Mouse (Mus musculus) MEL (cell line): ENCODE results near the gene Syt7. TPM values are rescaled to one million over a fixed set of nuclear protein-coding genes. Genes with fewer than 3 reads are reported as not detected.

Experiments
- DNase-seq: peaks from one replicate; pipeline ENCODE4 v3.0.0; 2011; ENCODE audit warnings: low read depth, low spot score
- H3K27ac ChIP-seq: 2 replicates; pipeline ENCODE4 v1.5.1; 2012; ENCODE audit warnings: low read depth, mild to moderate bottlenecking, control low read depth, low read length, moderate library complexity; ENCODE audit not compliant: control insufficient read depth
- H3K27me3 ChIP-seq, 2 experiments: fragments of 150-350 bp in 1 of 2; sonication (generic) in 1 of 2; 2 replicates each; pipeline ENCODE4 v1.6.1; 2012; ENCODE audit warnings: low read length in 2 of 2, mild to moderate bottlenecking in 2 of 2, improper control_type of control experiment in 1 of 2, moderate library complexity in 1 of 2; ENCODE audit not compliant: insufficient read depth in 2 of 2, control insufficient read depth in 1 of 2
- H3K36me3 ChIP-seq, 2 experiments: 2 replicates each; pipeline ENCODE4 v1.6.1; 2012 to 2014; ENCODE audit warnings: low read length in 2 of 2, improper control_type of control experiment in 1 of 2, inconsistent platforms in 1 of 2, mild to moderate bottlenecking in 1 of 2; ENCODE audit not compliant: insufficient read depth in 2 of 2, control insufficient read depth in 1 of 2
- H3K4me1 ChIP-seq, 2 experiments: fragments of 150-350 bp in 1 of 2; sonication (generic) in 1 of 2; 2 replicates each; pipeline ENCODE4 v1.6.1; 2012; ENCODE audit warnings: low read length in 2 of 2, improper control_type of control experiment in 1 of 2, mild to moderate bottlenecking in 1 of 2; ENCODE audit not compliant: insufficient read depth in 2 of 2, control insufficient read depth in 1 of 2
- H3K4me3 ChIP-seq, 2 experiments: fragments of 150-350 bp in 1 of 2; sonication (generic) in 1 of 2; 2 replicates each; pipeline ENCODE4 v1.5.1; 2012; ENCODE audit warnings: low read depth in 2 of 2, low read length in 2 of 2, mild to moderate bottlenecking in 2 of 2, moderate library complexity in 2 of 2, control low read depth in 1 of 2, improper control_type of control experiment in 1 of 2; ENCODE audit not compliant: control insufficient read depth in 1 of 2, insufficient read depth in 1 of 2
- H3K79me2 ChIP-seq: 2 replicates; pipeline ENCODE4 v1.6.1; 2012; ENCODE audit warnings: mild to moderate bottlenecking, low read length, moderate library complexity; ENCODE audit not compliant: control insufficient read depth, poor library complexity, insufficient read depth
- H3K9ac ChIP-seq: 2 replicates; pipeline ENCODE4 v1.6.1; 2012; ENCODE audit warnings: low read depth, mild to moderate bottlenecking, control low read depth, low read length, moderate library complexity; ENCODE audit not compliant: control insufficient read depth, poor library complexity, severe bottlenecking
- H3K9me3 ChIP-seq: fragments of 150-350 bp; sonication (generic); replicated peaks from 2 replicates; pipeline ENCODE4 v1.6.1; 2012; ENCODE audit warnings: mild to moderate bottlenecking, low read length, improper control_type of control experiment, moderate library complexity; ENCODE audit not compliant: insufficient read depth
- BHLHE40 ChIP-seq: IDR thresholded peaks from 2 replicates; pipeline ENCODE4 v1.6.1; 2012; ENCODE audit warnings: low read depth, mild to moderate bottlenecking, inconsistent platforms, low read length, improper control_type of control experiment, borderline replicate concordance
- CHD1 ChIP-seq: IDR thresholded peaks from 2 replicates; pipeline ENCODE4 v1.6.1; 2012; ENCODE audit warnings: low read depth, mild to moderate bottlenecking, inconsistent platforms, low read length, improper control_type of control experiment
- CHD2 ChIP-seq: IDR thresholded peaks from 2 replicates; pipeline ENCODE4 v1.6.1; 2011; ENCODE audit warnings: low read length, improper control_type of control experiment
- CTCF ChIP-seq, 3 experiments: IDR thresholded peaks in 2 of 3; conservative IDR thresholded peaks in 1 of 3; 2 replicates each; pipeline ENCODE4 v1.5.1; 2011 to 2012; ENCODE audit warnings: low read length in 3 of 3, low read depth in 2 of 3, mild to moderate bottlenecking in 2 of 3, improper control_type of control experiment in 1 of 3, inconsistent platforms in 1 of 3, mixed read lengths in 1 of 3, moderate library complexity in 1 of 3; ENCODE audit not compliant: control insufficient read depth in 1 of 3, insufficient read depth in 1 of 3, poor library complexity in 1 of 3, severe bottlenecking in 1 of 3
- EP300 ChIP-seq, 2 experiments: IDR thresholded peaks; 2 replicates each; pipeline ENCODE4 v1.6.1; 2011; ENCODE audit warnings: improper control_type of control experiment in 2 of 2, low read length in 2 of 2, low read depth in 1 of 2, mild to moderate bottlenecking in 1 of 2
- ETS1 ChIP-seq: IDR thresholded peaks from 2 replicates; pipeline ENCODE4 v1.6.1; 2012; ENCODE audit warnings: low read depth, mild to moderate bottlenecking, inconsistent platforms, low read length, improper control_type of control experiment, moderate library complexity
- HCFC1 ChIP-seq: IDR thresholded peaks from 2 replicates; pipeline ENCODE4 v1.6.1; 2012; ENCODE audit warnings: low read depth, mild to moderate bottlenecking, inconsistent platforms, low read length, improper control_type of control experiment, moderate library complexity
- JUND ChIP-seq: IDR thresholded peaks from 2 replicates; pipeline ENCODE4 v1.6.1; 2011; ENCODE audit warnings: low read depth, mild to moderate bottlenecking, improper control_type of control experiment, low read length
- MAZ ChIP-seq: IDR thresholded peaks from 2 replicates; pipeline ENCODE4 v1.6.1; 2012; ENCODE audit warnings: low read depth, mild to moderate bottlenecking, inconsistent platforms, low read length, improper control_type of control experiment
- POLR2AphosphoS2 ChIP-seq: IDR thresholded peaks from 2 replicates; pipeline ENCODE4 v1.6.1; 2011; ENCODE audit warnings: low read length, improper control_type of control experiment
- POLR2AphosphoS5 ChIP-seq: IDR thresholded peaks from 2 replicates; pipeline ENCODE4 v1.6.1; 2012; ENCODE audit warnings: low read depth, borderline replicate concordance, mild to moderate bottlenecking, inconsistent platforms, low read length, moderate library complexity, mixed read lengths
- RCOR1 ChIP-seq: IDR thresholded peaks from 2 replicates; pipeline ENCODE4 v1.6.1; 2012; ENCODE audit warnings: low read depth, mild to moderate bottlenecking, inconsistent platforms, low read length, improper control_type of control experiment
- TAL1 ChIP-seq: IDR thresholded peaks from 2 replicates; pipeline ENCODE4 v1.6.1; 2012; ENCODE audit warnings: mild to moderate bottlenecking, inconsistent platforms, low read length, moderate library complexity, mixed read lengths
- UBTF ChIP-seq: IDR thresholded peaks from 2 replicates; pipeline ENCODE4 v1.6.1; 2012; ENCODE audit warnings: low read depth, mild to moderate bottlenecking, inconsistent platforms, low read length, improper control_type of control experiment, moderate library complexity, borderline replicate concordance; ENCODE audit not compliant: insufficient read depth
- USF2 ChIP-seq, 2 experiments: IDR thresholded peaks; 2 replicates each; pipeline ENCODE4 v1.6.1; 2011 to 2012; ENCODE audit warnings: improper control_type of control experiment in 2 of 2, low read length in 2 of 2, borderline replicate concordance in 1 of 2, inconsistent platforms in 1 of 2, low read depth in 1 of 2, mild to moderate bottlenecking in 1 of 2; ENCODE audit not compliant: insufficient read depth in 1 of 2
- ZC3H11A ChIP-seq: IDR thresholded peaks from 2 replicates; pipeline ENCODE4 v1.6.1; 2012; ENCODE audit warnings: low read depth, mild to moderate bottlenecking, inconsistent platforms, low read length, improper control_type of control experiment
- polyA plus RNA-seq, 2 experiments: library from polyadenylated mRNA; stranded (reverse) in 1 of 2; unstranded in 1 of 2; fragments of >175 nt in 1 of 2; fragments of >200 nt in 1 of 2; gene quantifications; 2 replicates each; pipeline versions ENCODE4 v1.2.1 to v1.2.4; 2012; ENCODE audit warnings: low replicate concordance in 2 of 2, low read depth in 1 of 2; ENCODE audit not compliant: insufficient read length in 2 of 2, insufficient read depth in 1 of 2, missing spikeins in 1 of 2
- total RNA-seq: library from RNA; depleted of rRNA; stranded (reverse); fragments of 300-350 nt; gene quantifications from 2 replicates; pipeline ENCODE4 v1.2.3, GENCODE M21; 2012

Gene Syt7
- total and polyA plus RNA-seq, 3 experiments, result not detected

DNA sequence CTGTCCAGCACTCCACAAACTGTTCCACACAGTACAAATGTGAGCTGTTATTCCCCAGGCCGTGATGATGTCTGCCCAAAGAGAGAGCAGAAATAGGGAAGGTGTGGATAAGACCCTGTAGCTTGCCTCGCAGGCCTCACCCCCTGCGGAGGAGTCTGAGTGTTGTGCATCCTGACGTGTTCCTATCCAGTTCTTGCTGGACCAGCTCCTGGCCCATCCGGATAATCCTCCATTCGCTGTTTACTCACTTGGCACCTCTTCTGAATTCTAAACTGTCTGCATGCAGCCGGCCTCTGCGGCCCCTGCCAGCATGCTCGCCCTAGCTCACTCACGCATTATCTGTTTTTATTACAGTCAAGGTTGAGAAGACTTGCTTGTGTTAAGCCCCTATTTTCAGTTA is 15.5 kb downstream of the Syt7 start:
- Histone ChIP-seq H3K9me3 (no peaks in the 10 kb centered on the region), H3K4me1 (no peaks in the 10 kb centered on the region), H3K79me2 (no peaks in the 10 kb centered on the region), H3K9ac (no peak overlapping the region), H3K36me3 (no peaks in the 10 kb centered on the region), H3K4me3 (no peak overlapping the region), H3K27ac (no peak overlapping the region), H3K27me3 (peaks cover 0 to 1% of the 10 kb centered on the region in 2 experiments; a peak in 1 of 4 replicates)
- no peak for DNase-seq
- TF ChIP-seq HCFC1 (no peak), CTCF (IDR thresholded peaks at IDR 0.05 in 2 of 3, conservative IDR thresholded peaks at IDR 0.05 in 1 of 3; ENCODE audit: control insufficient read depth in 1 of 3, insufficient read depth in 1 of 3, low read depth in 2 of 3, low read length in 3 of 3, poor library complexity in 1 of 3, severe bottlenecking in 1 of 3) (no peak), ZC3H11A (no peak), POLR2AphosphoS2 (no peak), USF2 (IDR thresholded peaks at IDR 0.05; ENCODE audit: borderline replicate concordance in 1 of 2, insufficient read depth in 1 of 2, low read depth in 1 of 2, low read length in 2 of 2) (no peak), POLR2AphosphoS5 (no peak), CHD2 (no peak), RCOR1 (no peak), UBTF (no peak), TAL1 (no peak)

- H3K79me2 ChIP-seq, result no peaks in the 10 kb centered on the region
- TF ChIP-seq EP300 (IDR thresholded peaks at IDR 0.05; ENCODE audit: low read depth in 1 of 2, low read length in 2 of 2) (no peak), CHD1 (no peak), BHLHE40 (no peak), MAZ (no peak), ETS1 (no peak), HCFC1 (no peak), JUND (no peak)
- no peak overlapping the region for H3K4me3 ChIP-seq
- H3K27me3 ChIP-seq, result peaks cover 0 to 1% of the 10 kb centered on the region in 2 experiments; a peak in 1 of 4 replicates
- no peak overlapping the region for H3K27ac ChIP-seq
- DNase-seq, result no peak
- H3K4me1 ChIP-seq, result no peaks in the 10 kb centered on the region
- H3K36me3 ChIP-seq, result no peaks in the 10 kb centered on the region
- no peak overlapping the region for H3K9ac ChIP-seq
- H3K9me3 ChIP-seq, result no peaks in the 10 kb centered on the region
These were observed 16.0 kb downstream of the Syt7 start for GRCm38 (mm10) chr19:10404911-10405310.
